Mouse (Mus musculus): ENCODE data around the gene Arrdc2.

Arrdc2 gene

DNA sequence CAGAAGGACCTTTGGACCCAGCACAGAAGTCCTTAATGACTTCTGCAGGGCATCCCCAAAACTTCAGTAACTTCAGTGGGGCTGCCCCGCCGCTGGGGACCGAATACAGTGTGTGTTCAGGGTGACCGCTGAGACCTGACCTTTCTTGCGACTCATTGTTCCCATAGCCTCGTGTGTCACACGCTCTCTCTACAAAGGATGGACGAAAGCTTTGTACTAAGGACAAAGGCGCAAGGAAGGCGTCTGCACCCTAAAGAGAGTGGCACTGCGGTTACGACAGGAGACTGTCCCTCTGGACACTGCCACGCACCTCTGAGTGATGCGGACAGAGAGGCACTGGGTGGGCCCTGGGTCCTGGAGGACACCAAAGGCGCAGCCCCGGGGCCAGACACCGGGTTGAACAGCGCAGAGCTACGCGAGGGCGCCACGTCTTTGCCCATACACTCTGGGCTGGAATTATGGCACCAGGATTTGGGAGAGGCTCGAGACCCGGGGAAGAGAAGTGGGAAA lies 25.2 kb upstream of the Arrdc2 start:
- CTCF ChIA-PET = interaction anchor here (0.7 kb wide), 2 partner anchors 168 to 335 kb away, joined by 3 to 6 read pairs; no protein-coding TSS in a partner anchor

GRCm38 (mm10) chr8:70863956-70864711 lies 24.6 kb upstream of the Arrdc2 start:
- CTCF ChIA-PET = interaction anchor here (0.7 kb wide), 2 partner anchors 168 to 335 kb away, joined by 3 to 6 read pairs; no protein-coding TSS in a partner anchor

DNA sequence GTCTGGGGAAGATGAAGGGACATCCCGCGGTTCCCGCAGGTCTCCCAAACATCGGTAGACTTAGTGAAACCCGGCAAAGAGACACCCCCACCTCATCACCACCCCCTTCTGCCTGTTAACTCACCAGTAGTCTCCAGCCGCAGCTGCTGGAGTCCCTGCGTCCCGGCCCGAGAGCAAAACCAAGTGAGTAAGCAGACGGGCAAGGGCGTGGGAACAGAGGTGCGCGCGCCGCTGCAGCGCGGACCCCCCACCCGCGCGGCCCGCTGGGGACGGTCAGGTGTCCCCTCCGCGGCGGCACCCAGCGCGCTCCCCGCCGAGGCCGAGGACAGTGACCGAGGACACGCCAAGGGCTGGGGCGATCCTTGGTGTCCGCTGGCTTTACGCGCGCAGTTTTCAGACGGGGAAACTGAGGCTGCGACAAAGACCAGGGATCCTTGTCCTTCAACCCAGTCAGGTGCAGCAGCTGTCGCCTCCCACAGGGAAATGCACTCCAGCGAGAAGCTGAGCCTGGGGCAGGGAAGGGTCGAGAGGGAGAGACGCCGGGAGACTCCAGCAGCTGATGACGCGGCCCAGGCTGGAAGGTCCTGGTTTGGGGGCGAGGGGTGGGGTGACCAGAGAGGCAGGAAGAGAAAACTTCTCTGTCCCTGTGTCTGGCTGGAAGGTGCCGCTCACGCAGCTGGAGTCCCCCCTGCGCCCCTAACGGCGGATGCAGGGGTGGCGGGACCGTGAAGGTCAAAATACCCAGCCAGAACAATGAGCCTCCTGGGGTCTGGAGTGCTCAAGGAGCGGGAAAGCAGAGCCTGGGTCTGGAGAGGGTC lies 23.5 kb upstream of the Arrdc2 start, which contains the start of gene Kcnn1:
Gene Kcnn1, minus strand, starts transcription at position 435 of the 818 bp plus-strand sequence.
- CTCF ChIA-PET = interaction anchor here (0.8 kb wide), 1 partner anchor 724 kb away, joined by 6 read pairs; no protein-coding TSS in a partner anchor

GRCm38 (mm10) chr8:70857516-70857915 lies 18.0 kb upstream of the Arrdc2 start:
- CTCF ChIA-PET = interaction anchor here (0.9 kb wide), 1 partner anchor 11 kb away, joined by 3 read pairs; no protein-coding TSS in a partner anchor

- CTCF ChIA-PET = interaction anchor here (0.9 kb wide), 1 partner anchor 10 kb away, joined by 3 read pairs; no protein-coding TSS in a partner anchor
Observed at GRCm38 (mm10) chr8:70856541-70857197, 17.1 kb upstream of the Arrdc2 start.

DNA sequence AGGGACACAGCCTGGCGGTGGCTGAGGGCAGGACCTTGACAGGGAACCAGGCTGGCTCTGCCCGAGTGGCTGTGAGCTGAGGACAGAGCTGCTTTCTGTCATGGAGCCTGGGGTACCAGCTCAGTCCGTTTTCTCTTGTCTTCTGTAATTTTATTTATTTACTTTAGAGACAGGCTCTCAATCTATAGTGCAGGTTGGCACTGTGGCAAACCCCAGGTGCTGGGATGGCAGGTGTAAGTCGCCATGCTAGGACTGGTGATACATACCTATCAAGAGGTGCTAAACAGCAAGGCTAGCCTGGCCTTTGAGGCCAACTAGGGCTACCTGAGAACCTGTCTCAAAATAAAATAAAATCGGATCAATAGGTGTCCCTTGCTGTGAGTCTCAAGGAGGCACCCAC lies 16.5 kb upstream of the Arrdc2 start:
- CTCF ChIA-PET = no interaction called here

GRCm38 (mm10) chr8:70853863-70854262 lies 14.3 kb upstream of the Arrdc2 start:
- CTCF ChIA-PET = no interaction called here

GRCm38 (mm10) chr8:70852595-70853231 lies 13.2 kb upstream of the Arrdc2 start:
- CTCF ChIA-PET = interaction anchor here (0.6 to 0.7 kb wide), 2 partner anchors 222 to 290 kb away, joined by 3 to 9 read pairs; no protein-coding TSS in a partner anchor

DNA sequence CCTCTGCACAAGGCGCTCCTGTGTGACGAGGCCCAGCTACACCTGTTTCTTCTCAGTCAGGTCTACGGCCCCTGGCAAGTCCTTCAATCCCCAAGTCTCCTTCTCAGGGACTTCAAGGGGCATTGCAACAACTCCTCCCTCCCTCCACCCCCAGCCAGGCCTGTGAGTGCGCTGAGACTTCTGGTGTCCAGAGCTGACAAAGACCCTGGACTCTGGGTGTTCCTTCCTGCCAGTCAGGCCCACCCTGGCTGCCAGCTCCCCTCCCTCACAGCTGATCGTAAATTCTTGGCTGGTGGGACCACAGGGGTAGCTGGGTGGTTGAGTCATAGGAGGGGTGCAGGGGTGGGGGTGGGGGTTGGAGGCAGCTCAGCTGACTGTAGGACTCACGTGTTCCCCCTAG lies 12.3 kb upstream of the Arrdc2 start:
- CTCF ChIA-PET = no interaction called here

GRCm38 (mm10) chr8:70850947-70851346 lies 11.4 kb upstream of the Arrdc2 start:
- CTCF ChIA-PET = no interaction called here

GRCm38 (mm10) chr8:70850132-70850845 lies 10.8 kb upstream of the Arrdc2 start:
- CTCF ChIA-PET = no interaction called here

GRCm38 (mm10) chr8:70849333-70849990 lies 9.9 kb upstream of the Arrdc2 start:
- CTCF ChIA-PET = no interaction called here

GRCm38 (mm10) chr8:70846371-70847154 lies 7.0 kb upstream of the Arrdc2 start:
- CTCF ChIA-PET = interaction anchor here (0.6 to 0.7 kb wide), 2 partner anchors 11 to 18 kb away, joined by 3 read pairs; no protein-coding TSS in a partner anchor

- CTCF ChIA-PET = interaction anchor here (0.5 to 1.9 kb wide), 7 partner anchors 10 to 114 kb away, joined by 3 to 17 read pairs (median 4); no protein-coding TSS in a partner anchor
Observed at GRCm38 (mm10) chr8:70845108-70845507, 5.6 kb upstream of the Arrdc2 start.

- CTCF ChIA-PET = interaction anchor here (0.7 to 1.9 kb wide), 4 partner anchors 10 to 24 kb away, joined by 3 to 12 read pairs (median 4); no protein-coding TSS in a partner anchor
Observed at GRCm38 (mm10) chr8:70844523-70844922, 5.0 kb upstream of the Arrdc2 start.

- CTCF ChIA-PET = interaction anchor here (0.6 to 1.9 kb wide), 3 partner anchors 22 to 26 kb away, joined by 4 to 12 read pairs (median 11); no protein-coding TSS in a partner anchor
Observed at GRCm38 (mm10) chr8:70843941-70844340, 4.4 kb upstream of the Arrdc2 start.

DNA sequence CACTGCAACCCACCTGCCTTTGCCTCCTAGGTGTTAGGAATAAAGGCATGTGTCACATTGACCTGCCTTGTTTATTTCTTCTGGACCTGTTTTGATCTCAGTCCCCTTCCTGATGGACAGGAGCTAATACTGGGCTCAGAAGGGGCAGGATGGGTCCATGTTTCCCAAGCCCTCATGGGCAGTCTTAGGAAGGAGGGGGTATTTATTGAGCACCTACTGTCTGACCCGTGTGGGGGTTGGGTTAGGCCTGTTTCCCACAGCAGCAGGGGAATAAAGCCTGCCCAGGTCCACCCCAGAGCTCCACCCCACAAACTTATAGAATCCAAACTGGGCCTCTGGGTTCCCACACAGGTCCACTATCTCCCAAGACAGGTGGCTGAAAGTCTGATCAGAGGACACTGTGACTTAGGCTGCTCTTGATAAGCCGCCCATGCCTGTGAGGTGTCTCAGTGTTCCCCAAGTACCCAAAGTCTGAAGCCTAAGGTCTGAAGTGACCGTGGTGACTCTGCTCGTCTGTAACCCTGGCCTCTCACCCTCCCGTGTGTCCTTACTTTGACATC lies 3.8 kb upstream of the Arrdc2 start:
- CTCF ChIA-PET = interaction anchor here (0.6 to 1.9 kb wide), 2 partner anchors 25 kb away, joined by 11 to 12 read pairs; no protein-coding TSS in a partner anchor

GRCm38 (mm10) chr8:70842484-70842883 lies 3.0 kb upstream of the Arrdc2 start:
- CTCF ChIA-PET = no interaction called here

Data from spleen, embryonic (tissue).